Mouse (Mus musculus): ENCODE data around the gene Scnn1a.
A peak's percentile ranks its signal among the peaks of the same experiment; 100 is the strongest.

Scnn1a gene

GRCm38 (mm10) chr6:125344866-125345265 is 24.4 kb downstream of the Scnn1a start:
- no peak for DNase-seq

DNA sequence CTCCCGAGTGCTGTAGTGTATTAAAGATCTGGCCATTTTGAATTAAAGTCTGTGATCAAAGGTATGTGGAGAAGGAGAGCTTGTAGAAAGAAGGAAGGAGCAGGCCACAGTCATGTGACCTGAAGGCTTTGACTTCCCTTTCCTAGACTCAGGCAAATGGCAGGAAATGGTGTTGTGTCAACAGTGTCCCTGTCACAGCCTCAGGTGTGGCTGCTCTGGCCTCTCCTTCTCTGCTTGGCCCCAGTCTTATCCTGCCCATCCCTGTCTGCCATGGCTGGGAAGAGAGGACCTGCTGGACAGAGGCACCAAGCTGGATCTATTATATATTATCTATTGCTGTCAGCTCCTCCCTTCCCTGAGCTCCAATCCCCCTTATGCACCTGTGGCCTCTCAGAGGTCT is 25.2 kb downstream of the Scnn1a start:
- DNase-seq: no peak

DNA sequence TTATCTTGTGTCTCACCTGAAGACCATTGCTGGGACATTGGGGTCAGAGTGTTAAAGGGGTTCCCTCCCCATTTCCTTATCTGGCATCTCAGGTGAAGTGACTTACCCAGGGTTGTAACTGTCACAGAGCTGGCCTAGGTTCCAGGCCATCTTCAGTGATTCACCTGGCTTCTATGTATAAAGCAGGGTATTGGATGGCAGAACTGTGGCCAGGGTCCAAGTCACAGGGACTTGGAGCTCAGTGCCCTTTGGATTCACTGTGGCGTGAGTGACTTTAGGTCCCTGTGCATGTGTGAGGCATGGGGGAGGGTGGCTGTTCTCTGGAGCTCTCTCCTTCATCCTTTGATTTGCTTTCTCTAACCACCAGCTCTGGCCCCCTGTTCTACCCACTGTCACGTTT is 25.6 kb downstream of the Scnn1a start:
- no peak for DNase-seq

DNA sequence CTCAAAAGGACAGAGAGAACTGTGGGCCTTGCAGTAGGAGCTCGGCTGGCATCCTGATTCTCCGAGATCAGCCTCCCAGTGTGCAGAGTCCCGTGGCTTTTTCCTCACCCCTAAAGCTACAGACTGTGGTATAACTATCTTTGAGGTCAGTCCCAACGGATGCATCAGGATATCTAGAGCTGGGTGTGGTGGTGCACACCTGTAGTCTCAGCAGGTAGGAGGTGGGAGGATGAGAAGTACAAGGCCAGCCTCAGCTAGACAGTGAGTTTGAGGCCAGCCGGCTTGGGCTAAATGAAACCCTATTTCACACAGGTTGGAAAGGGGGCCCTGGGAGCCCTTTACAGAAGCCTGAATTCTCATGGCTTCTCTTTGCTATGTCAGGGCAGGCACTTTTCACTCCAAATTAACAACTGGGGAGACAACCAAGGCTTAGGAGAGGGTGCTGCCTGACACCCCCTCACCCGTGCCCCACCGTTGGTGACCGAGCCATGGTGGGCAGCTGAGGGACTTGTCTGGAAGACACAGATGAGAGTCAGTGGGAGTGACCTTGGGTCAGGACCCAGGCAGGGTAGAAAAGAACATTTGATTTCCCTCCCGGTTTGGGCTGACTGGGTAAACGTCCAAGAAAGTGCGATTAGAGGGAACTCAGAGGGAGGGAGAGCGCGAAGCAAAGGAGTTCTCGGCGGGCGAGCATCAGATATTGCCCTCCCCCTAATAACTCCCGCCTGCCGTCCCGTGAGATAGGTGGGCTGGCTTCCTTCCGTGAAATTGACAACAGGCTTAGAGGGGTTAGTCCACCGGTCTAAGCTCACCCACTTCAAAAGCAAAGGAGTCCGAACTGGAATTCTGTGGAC is 28.5 kb downstream of the Scnn1a start, which contains the start of gene Tnfrsf1a:
Tnfrsf1a (plus strand) TSS at position 642 of the 854 bp plus-strand sequence.
- DNase-seq: no peak

DNA sequence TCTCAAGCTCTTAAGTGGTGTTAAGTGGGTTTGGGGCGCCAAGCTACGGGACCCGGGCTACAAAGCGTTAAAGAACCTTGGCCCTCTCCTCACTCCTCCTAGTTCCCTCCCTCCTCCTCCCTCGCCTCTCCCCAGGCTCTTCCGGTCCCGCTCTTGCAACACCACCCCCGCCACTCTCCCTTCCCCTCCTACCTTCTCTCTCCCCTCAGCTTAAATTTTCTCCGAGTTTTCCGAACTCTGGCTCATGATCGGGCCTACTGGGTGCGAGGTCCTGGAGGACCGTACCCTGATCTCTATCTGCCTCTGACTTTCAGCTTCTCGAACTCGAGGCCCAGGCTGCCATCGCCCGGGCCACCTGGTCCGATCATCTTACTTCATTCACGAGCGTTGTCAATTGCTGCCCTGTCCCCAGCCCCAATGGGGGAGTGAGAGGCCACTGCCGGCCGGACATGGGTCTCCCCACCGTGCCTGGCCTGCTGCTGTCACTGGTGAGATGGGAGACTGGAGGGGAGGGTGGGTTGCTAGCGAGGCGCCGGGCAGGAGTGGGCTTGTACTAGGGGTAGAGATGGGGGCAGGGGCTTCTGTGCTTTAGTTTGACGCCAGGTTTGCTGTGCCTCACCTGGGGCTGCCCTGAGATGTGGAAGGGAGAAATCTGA is 29.2 kb downstream of the Scnn1a start:
- no peak for DNase-seq

GRCm38 (mm10) chr6:125350231-125350994 is 30.0 kb downstream of the Scnn1a start:
- DNase-seq: no peak

GRCm38 (mm10) chr6:125350995-125351324 is 30.5 kb downstream of the Scnn1a start:
- no peak for DNase-seq

DNA sequence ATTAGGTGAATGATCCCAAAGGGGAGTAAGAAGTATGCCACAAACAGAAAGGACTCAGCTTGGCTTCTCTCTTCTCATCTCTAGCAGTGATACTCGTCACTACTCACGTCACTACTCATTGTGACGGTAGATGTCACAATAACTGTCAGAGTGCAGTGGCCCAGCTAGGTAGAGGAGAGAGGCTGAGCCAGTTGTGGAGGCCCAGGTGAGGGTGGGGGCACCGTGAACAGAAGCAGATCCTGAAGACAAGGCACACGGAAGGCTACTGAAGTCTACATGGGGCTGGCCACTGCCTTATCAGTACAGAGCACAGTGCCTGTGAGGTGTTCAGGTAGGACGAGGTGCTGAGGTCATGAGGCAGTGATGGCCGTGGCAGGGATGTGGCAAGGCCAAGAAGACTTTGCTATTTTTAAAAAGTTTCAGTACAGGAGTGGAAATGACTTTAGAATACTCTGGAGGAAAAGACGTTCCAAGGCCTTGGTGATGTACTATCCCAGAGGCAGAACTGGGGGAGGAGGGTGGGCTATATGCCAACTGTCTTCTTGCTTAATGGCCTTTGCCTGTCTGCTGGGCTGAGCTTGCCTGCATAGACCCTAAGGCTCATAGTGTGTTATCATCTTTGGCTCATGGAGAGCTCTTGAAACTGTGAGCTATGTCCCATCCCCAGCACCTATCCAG is 31.0 kb downstream of the Scnn1a start:
- DNase-seq: no peak

GRCm38 (mm10) chr6:125352046-125352384 is 31.6 kb downstream of the Scnn1a start:
- DNase-seq: no peak

GRCm38 (mm10) chr6:125352811-125353210 is 32.4 kb downstream of the Scnn1a start:
- no peak for DNase-seq

- no peak for DNase-seq
These were observed 32.8 kb downstream of the Scnn1a start for GRCm38 (mm10) chr6:125353221-125353620.

- DNase-seq: no peak
These were observed 33.2 kb downstream of the Scnn1a start for GRCm38 (mm10) chr6:125353655-125354054.

DNA sequence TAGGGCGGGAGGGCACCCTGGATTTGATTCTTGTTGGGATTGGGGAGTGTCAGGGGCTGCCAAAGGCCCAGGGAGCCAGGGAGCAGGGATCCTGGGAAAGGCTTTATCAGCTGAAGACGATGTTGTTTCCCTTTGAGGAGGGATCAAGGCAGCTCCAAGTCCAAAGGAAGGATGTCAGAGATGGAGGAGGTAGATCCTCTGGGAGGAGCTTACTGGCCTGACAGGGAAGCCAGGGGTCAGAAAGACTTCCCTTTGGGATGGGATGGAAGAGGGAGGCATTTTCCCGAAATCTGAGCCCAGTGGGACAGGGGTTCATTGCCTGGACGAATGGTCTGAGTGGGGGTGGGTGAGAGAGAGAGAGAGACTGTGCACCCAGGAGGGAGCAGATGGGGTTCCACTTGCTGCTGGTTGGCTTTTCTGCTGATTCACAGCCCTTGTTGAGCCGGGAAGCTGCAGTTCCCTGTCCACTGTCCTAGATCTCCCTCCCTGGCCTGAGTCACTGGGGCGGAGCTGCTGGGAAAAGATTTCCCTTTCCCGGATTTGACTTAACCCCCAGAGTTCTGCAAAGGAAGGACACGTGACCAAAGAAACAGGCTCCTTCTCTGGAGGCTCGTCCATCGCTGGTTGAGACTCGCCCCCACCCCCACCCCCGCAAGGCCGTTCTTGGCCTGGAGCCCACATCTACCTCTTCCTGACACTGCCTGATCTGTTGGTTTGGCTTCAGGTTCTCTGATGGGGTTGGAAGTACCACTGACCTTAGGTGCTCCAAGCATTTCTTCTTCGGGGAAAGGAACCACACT is 34.1 kb downstream of the Scnn1a start:
- peak; percentile 8 for DNase-seq

- DNase-seq: no peak
These were observed 34.8 kb downstream of the Scnn1a start for GRCm38 (mm10) chr6:125355197-125355741.

DNA sequence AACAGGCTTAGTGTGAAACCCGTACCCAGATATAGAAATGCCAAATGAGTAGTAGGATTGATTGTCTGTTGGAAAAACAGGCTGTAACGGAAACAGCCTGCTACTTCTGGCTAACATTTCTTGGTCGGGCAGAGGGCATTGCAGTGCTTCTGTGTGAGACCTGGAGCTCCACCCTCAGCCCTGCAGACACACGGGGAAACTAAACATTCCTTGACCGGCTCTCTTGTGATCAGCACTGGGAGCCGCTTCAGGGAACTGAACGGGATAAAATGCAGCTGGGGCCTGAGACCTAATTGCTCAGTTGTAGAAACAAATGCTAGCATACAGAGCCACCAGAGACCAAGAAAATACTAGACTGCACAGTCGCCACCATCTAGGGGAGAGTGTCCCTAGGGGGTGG is 35.8 kb downstream of the Scnn1a start:
- DNase-seq: no peak

DNA sequence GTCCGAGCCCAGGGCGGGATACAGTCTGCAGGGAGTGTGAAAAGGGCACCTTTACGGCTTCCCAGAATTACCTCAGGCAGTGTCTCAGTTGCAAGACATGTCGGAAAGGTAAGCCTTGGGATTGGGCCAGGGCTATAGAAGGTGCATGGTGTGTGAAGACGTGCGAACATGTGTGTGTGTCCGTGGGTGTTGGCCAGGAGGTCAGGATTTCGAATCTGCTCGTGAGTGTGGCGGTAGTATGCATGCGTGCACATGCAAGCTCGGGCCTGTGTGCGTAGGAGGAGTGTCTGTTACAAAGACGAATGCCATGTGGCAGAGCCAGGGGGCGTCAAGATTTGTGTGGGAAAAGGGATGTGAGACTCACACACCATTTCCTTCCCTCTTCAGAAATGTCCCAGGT is 36.9 kb downstream of the Scnn1a start:
- no peak for DNase-seq

DNA sequence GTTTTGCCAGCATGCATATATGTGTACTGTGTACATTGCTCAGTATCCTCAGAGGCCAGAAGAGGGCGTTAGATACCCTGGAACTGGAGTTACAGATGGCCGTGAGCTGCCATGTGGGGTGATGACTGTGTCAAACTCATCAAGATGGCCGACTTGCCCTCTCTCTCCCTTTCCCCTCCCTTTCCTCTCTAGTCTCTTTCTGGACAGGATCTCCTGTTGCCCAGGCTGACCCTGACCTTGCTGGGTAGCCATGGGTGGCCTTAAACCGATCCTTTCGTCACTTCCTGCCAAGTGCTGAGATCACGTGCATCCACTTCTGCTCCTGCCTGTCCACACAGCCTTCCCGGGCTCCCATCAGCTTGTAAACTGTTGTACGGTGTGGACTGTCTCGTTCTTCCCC is 39.5 kb downstream of the Scnn1a start:
- DNase-seq: no peak

- no peak for DNase-seq
These were observed 40.4 kb downstream of the Scnn1a start for GRCm38 (mm10) chr6:125360846-125361245.

- DNase-seq: peak; percentile 11
These were observed 41.2 kb downstream of the Scnn1a start for GRCm38 (mm10) chr6:125361467-125362291.

DNA sequence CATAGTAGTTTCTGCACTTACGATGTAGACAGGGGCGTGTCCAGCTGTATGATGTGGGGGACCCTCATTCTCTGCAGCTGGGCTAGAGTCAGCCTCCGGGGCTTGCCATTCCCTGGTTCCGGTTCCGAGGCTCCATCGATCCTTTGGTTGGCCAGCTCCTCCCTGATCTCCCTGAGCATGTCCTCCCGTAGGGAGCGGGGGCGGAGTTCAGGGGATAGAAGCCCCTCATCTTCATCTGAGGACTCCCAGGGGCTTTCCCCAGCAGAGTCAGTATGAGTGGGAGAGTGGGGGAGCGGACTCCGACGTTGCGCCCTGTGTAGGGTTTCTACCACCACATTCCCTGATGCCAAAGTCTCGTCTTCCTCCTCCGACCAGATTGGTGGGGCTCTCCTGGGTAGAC is 42.6 kb downstream of the Scnn1a start:
- DNase-seq: no peak

Measured in cerebellum, adult 9-11 months (tissue).